Mouse (Mus musculus): ENCODE measurements around the gene Sec24d.
"Not testable (repeated sequence)": the region's sequence is repeated elsewhere in the genome, so short reads cannot be mapped to it uniquely, and the experiment has no call there.

The Sec24d gene

GRCm38 (mm10) chr3:123343690-123344089, 76.4 kb downstream of the Sec24d start:
- DNase-seq, result no peak

DNA sequence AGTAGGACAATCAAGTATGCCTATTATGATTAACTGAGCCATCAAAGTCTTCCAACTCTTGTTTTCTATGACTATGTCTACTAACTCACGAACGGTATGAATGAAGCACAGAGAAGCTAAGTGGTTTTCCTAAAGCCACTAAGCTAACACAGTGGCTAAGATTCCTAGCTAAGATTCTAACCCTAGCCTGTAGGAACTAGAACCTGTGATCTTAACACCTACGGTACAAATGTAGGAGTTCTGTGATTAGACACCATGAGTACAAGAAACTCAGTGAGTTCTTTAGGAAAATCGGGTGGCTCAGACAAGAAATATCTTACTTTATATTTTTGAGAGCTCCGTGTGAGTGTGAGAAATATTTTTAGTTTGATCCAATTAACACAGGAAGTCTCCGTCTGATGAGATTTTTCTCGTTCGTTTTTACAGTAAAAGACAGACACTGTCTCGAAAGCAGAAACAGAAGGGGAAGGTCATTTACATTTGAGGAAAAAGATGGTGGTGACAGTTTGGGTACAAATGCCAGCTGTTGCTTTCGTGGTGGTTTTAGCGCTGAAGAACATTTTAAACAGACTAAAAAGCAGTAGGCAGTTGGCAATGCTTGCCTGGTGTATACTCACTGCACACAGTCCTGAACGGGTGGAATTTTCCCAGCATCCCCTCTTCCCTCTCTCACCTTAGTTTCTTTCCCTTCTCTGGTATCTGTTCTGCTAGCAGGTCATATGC, 81.0 kb downstream of the Sec24d start:
- no peak for DNase-seq

DNA sequence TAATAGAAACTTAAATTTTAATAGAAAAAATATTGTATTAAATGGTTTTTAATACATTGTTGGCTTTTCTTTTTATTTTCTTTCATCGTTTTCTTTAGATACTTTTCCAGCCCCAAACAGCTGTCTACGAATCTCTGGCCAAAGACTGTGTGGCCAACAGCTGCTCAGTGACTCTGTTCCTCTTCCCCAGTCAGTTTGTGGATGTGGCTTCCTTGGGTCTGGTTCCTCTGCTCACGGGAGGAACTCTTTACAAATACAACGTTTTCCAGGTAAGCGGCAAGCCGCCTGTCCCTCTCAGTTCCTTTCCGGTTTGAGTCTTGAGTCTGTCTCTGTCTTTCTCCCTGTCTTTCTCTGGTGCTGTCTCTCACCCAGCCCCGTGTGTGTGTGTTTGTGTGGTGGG, 83.3 kb downstream of the Sec24d start:
- DNase-seq, result no peak

GRCm38 (mm10) chr3:123351519-123351918, 84.3 kb downstream of the Sec24d start:
- no peak for DNase-seq

GRCm38 (mm10) chr3:123353183-123353582, 85.9 kb downstream of the Sec24d start:
- DNase-seq, result peak; percentile 33

GRCm38 (mm10) chr3:123353661-123354060, 86.4 kb downstream of the Sec24d start:
- no peak for DNase-seq

GRCm38 (mm10) chr3:123354388-123354787, 87.1 kb downstream of the Sec24d start:
- DNase-seq, result no peak

GRCm38 (mm10) chr3:123356377-123356991, 89.2 kb downstream of the Sec24d start:
- no peak for DNase-seq

DNA sequence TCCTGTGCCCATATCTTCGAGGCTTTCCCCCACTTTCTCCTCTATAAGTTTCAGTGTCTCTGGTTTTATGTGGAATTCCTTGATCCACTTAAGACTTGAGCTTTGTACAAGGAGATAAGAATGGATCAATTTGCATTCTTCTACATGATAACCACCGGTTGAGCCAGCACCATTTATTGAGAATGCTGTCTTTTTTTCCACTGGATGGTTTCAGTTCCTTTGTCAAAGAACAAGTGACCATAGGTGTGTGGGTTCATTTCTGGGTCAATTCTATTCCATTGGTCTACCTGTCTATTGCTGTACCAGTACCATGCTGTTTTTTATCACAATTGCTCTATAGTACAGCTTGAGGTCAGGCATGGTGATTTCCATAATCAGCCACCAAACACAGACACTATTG, 99.6 kb downstream of the Sec24d start:
- not testable (repeated sequence) for DNase-seq

- DNase-seq, result no peak
Observed at GRCm38 (mm10) chr3:123369161-123369560, 101.9 kb downstream of the Sec24d start.

DNA sequence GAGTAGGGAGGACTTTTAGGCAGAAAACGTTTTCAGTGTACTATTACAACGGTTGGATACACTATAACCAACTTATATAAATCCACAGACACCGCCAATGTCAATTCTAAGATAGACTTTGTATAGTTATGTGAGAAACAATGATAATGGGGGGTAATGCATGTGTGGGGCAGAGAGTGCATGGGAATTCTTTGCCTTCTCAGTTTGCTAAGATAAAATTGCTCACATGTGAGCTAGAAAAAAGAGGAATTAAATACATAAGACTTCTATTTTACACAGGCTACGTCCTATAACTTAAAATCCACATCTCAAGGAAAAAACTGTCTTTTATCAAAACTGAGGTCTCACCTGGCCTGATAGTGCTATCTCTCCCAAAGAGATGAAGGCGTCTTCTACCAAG, 103.7 kb downstream of the Sec24d start:
- DNase-seq, result no peak

DNA sequence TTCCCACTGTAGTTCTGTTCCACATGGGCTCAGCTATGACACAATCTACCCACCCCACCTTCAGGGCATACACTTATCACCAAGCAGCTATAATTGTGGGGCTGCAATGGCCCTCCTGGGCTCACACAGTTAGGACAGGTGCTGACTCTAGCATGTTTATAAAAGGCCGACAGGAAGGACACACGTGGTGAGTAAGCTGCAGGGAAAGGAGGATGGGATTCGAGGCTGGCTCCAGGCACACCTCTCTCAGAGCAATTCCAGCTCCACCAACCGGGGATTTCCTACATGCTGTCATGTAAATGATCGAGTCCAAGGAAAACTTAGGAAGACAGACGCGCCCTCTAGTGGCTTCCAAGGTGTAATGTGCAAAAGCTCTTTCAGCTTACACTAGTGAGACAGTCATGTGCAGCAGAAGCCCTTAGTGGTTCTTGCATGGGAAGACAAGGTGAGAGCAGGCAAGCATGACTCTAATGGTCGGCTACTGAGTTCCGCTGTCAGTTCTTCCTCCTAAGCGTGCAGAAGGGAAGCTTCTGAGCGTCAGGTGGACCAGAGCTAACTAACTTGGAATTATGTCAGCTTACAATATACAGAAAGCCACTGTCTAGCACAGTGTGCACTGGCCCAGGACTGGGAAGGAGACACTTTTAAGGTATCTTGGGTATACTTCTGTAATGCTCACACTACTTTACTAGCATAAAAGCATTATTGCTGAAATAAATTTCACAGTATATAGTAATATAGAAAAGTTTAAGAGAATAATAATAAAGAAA, 104.7 kb downstream of the Sec24d start:
- peak; percentile 49 for DNase-seq

DNA sequence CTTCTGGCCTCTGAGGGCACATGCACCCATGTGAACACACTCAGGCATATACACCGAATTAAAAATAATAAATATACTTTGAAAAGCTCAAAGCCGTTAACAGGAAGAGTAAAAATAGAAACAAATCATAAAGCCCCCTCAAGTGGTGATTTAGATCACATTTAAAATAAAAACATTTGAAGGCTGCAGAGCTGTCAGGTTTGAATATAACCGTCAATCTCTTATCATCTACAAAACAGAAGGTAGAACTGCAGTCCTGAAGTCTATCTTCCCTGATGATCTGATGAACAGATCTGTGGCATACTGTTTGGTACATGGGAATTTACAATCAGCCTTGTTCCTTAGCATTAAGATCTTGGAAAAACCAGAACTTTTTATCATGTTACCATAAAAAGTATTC, 109.3 kb downstream of the Sec24d start:
- DNase-seq, result no peak

GRCm38 (mm10) chr3:123384435-123384834, 117.2 kb downstream of the Sec24d start:
- DNase-seq, result no peak

GRCm38 (mm10) chr3:123385118-123385485, 117.8 kb downstream of the Sec24d start:
- no peak for DNase-seq

DNA sequence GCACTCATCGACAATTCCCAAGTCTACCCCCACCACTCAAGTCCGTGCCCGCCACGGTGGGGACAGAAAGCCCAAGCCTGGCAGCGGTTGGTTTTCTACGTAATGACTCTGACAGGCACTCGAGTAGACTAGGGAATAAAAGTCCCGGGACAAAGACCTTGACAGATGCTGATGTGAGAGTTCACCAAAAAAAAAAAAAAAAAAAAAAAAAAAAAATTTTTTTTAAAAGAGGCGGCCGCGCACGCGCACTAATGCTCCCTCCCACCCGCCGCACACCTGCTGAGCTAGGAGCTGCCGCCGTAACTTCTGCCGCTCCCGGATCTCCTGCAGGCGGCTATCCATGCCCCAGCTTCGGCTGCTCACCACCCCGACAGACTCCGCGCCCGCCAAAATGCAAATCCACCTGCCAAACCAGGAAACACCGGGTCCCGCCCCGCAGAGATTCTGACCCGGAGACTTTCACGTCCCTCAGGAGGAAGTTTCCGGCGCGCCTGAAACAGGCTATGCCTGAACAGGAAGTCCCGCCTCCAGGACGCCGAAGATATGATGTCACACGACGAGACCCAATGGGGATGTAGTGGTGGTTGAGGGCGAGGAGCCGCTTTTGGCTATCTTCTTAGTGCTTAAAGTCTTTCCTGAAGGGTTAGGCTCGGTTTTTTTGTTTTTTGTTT, 118.4 kb downstream of the Sec24d start, which contains the start of gene Mettl14:
Gene Mettl14 (minus strand): TSS at position 623 of the 671 bp plus-strand sequence.
- DNase-seq, result peak; percentile 98

GRCm38 (mm10) chr3:123386157-123386780, 119.0 kb downstream of the Sec24d start:
- peak; percentile 56 for DNase-seq

GRCm38 (mm10) chr3:123391180-123391579, 123.9 kb downstream of the Sec24d start:
- no peak for DNase-seq

GRCm38 (mm10) chr3:123395611-123396010, 128.4 kb downstream of the Sec24d start:
- no peak for DNase-seq

DNA sequence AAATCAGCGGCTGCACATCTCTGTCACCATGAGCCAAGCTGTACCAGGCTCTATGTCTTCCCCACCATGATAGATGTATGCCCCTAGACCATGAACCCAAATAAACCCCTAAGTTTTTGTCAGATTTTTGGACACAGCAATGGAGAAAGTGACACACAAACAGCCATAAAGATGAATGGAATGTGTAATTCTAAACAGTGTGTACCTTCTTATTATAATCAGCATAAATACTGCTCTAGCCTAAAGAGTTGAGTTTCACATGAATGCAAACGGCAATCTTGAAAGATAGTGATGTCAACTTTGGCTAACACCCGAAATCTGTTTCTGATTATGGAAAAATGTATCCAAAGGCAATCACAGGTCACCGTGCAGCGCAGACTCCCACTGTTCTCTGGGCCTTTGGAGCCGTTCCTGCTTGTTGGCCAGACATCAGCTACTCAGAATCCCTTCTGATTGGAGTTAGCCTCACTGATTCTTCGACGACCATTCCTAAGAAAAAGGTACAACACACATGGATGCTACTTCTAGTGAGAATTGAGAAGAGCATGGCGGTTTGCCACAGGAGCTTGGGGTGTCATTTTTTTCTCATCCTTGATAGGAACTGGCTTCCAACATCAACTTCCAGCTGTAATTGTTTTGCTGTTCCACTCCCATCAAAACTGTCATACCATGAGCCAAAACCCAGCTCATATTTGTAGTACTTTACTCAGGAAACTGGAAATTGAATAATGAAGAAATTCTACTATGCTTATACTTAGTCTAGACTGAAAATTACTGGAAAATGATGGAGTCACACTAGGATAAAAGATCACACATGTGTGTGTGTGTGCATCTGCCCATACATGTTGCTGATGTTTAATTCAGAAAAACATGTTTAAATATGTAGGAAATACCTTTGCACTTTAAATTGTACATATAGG, 130.6 kb downstream of the Sec24d start:
- no peak for DNase-seq

DNA sequence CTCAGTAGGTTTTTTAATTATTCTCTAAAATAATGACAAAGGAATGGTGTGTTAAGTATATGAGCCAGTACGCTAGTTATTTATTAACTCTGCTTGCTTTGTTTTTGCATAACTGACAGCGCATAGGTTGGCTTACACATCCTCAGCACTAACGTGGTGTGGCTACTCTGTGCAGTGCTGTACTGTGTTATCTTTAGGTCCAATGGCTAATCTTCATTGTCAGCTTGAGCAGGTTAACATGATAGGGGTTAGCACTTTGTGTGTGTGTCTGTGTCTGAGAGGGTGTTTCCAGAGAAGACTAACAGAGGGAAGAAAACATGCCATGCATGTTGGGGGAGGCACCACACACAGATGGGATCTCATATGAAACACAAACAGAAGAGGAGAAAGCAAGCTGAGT, 137.7 kb downstream of the Sec24d start:
- DNase-seq, result no peak

All from cerebellum, adult 9-10 months (tissue).